Mouse (Mus musculus) kidney, adult 9 months (tissue): ENCODE measurements around the gene Klf9.

Source experiments
- DNase-seq: peaks from one replicate; pipeline ENCODE4 v3.0.0; 2022

Klf9 gene

GRCm38 (mm10) chr19:23164651-23165240 is 23.7 kb downstream of the Klf9 start:
- no peak for DNase-seq

- DNase-seq: no peak
Observed at GRCm38 (mm10) chr19:23166550-23167284, 25.7 kb downstream of the Klf9 start.

- no peak for DNase-seq
Observed at GRCm38 (mm10) chr19:23168899-23169658, 28.1 kb downstream of the Klf9 start.

- DNase-seq: no peak
Observed at GRCm38 (mm10) chr19:23169659-23170050, 28.6 kb downstream of the Klf9 start.

- DNase-seq: no peak
Observed at GRCm38 (mm10) chr19:23170476-23170875, 29.4 kb downstream of the Klf9 start.

GRCm38 (mm10) chr19:23171136-23171535 is 30.1 kb downstream of the Klf9 start:
- no peak for DNase-seq

GRCm38 (mm10) chr19:23175090-23175489 is 34.1 kb downstream of the Klf9 start:
- DNase-seq: no peak

GRCm38 (mm10) chr19:23175511-23175910 is 34.5 kb downstream of the Klf9 start:
- DNase-seq: no peak

- no peak for DNase-seq
Observed at GRCm38 (mm10) chr19:23178533-23178932, 37.5 kb downstream of the Klf9 start.

- DNase-seq: no peak
Observed at GRCm38 (mm10) chr19:23183493-23183892, 42.5 kb downstream of the Klf9 start.

GRCm38 (mm10) chr19:23184068-23184467 is 43.0 kb downstream of the Klf9 start:
- no peak for DNase-seq

GRCm38 (mm10) chr19:23187732-23188131 is 46.7 kb downstream of the Klf9 start:
- no peak for DNase-seq

- DNase-seq: no peak
Observed at GRCm38 (mm10) chr19:23188986-23189385, 48.0 kb downstream of the Klf9 start.

- no peak for DNase-seq
Observed at GRCm38 (mm10) chr19:23189744-23190143, 48.7 kb downstream of the Klf9 start.

GRCm38 (mm10) chr19:23191486-23191885 is 50.5 kb downstream of the Klf9 start:
- peak; percentile 20 for DNase-seq

GRCm38 (mm10) chr19:23193076-23193475 is 52.0 kb downstream of the Klf9 start:
- DNase-seq: no peak

- no peak for DNase-seq
Observed at GRCm38 (mm10) chr19:23202106-23202505, 61.1 kb downstream of the Klf9 start.

- DNase-seq: no peak
Observed at GRCm38 (mm10) chr19:23203505-23204053, 62.6 kb downstream of the Klf9 start.

GRCm38 (mm10) chr19:23211325-23211724 is 70.3 kb downstream of the Klf9 start:
- peak; percentile 14 for DNase-seq

- peak; percentile 14 for DNase-seq
Observed at GRCm38 (mm10) chr19:23214326-23214725, 73.3 kb downstream of the Klf9 start.
